Mouse (Mus musculus): ENCODE results near the gene Coa3.

DNA sequence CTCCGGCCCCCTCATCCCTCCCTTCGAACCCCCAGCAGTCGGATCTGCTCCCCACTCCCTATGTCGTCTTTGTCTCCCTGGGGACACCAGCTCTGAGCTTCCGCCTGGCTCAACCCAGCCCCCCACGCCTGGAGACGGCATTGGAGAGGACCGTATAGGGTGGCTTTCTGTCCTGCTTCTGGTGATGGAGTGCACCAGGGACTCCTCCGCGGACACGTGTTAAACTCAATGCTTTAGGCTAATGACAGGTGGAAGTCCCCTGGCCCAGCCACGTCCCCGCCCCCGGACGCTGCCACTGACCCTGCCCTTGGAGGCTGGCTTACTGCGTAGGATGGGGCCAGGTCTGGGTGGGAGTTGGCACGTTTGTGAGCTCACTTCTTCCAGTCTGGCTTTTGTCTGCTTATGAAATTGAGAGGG lies 37.6 kb upstream of the Coa3 start:
- TF ChIP-seq CTCF (IDR thresholded peaks at IDR 0.05; ENCODE audit: insufficient read depth, low read length) = no peak
- TF ChIP-seq POLR2A (IDR thresholded peaks at IDR 0.05; ENCODE audit: borderline replicate concordance, extremely low read depth, low read depth, low read length) = no peak
